Mouse (Mus musculus) spleen, adult 2 months (tissue): ENCODE data around the gene Ncs1.

Experiments used
- CTCF ChIP-seq: fragments of 200-500 bp; IDR thresholded peaks from 2 replicates; pipeline ENCODE4 v1.5.1; 2011; ENCODE audit warnings: mild to moderate bottlenecking, inconsistent platforms; ENCODE audit not compliant: insufficient read depth, insufficient read length, insufficient replicate concordance; ENCODE audit errors: extremely low read depth
- POLR2A ChIP-seq: fragments of 200-500 bp; IDR thresholded peaks from 2 replicates; pipeline ENCODE4 v1.6.1; 2011; ENCODE audit warnings: low read depth, low read length, inconsistent platforms

DNA sequence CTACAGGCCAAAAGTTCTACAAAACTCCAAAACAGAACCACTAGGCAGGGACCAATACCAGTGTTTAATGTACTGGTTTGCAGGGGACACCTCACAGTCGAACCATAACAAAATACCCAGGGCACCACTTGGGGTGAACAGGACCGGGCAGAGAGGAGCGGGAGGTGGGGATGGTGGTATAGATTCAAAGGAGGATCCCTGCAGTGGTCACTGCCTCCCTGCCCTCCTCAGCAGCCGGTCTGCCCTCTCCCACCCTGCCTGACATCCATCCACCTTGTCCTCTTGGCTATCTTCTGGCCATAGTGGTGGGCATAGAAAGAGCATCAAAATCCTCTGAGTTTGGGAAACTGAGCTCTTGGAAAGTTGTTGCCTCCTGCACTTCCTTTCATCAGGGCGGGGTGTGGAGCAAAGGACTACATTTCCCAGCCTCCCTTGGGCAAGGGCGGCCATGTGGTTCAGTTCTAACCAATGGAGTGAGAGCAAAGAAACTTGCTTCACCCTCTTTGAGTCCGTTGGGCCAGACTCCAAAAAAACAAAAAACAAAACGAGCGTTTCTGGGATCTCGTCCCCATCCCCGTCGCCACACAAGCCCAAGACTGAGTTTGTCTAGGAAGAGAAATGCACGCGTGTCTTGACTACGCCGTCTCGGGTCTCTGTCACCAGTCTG, 52.1 kb downstream of the Ncs1 start:
- TF ChIP-seq CTCF (no peak), POLR2A (no peak)
